12 mouse cellular contexts compared by ENCODE assay signal in genomic region chr8:107820174-107820760, GRCm38 (mm10).
A peak's percentile ranks its signal among the peaks of the same experiment; 100 is the strongest.
DNase-seq lines count a peak whose midpoint lies in the region; ATAC-seq and TF ChIP-seq lines count a peak whose summit lies in the region.
"Had no signal": no experiment of that assay in that cellular context is flagged by ENCODE, and none has a peak within 500 bp of the region (broad histone marks: within the 10 kb centered on the region; RNA-seq: fewer than 3 reads in every experiment).

No protein-coding gene starts in this region.

- WGBS in lung, embryonic 14.5 days, result 6% methylated on average over 8 of the region's 8 CpGs
- 19% methylated on average over 8 of the region's 8 CpGs for WGBS in lung, adult 2 months
- WGBS in forebrain, embryonic 10.5 days, result 2% methylated on average over 8 of the region's 8 CpGs
- WGBS in forebrain, postnatal 0 days, result 2% methylated on average over 8 of the region's 8 CpGs
- WGBS in midbrain, embryonic 13.5 days, result 1% methylated on average over 8 of the region's 8 CpGs

- DNase-seq in lung, embryonic 14.5 days, result peak; percentile 26
- DNase-seq in lung, adult 2 months, result no peak
- no peak for DNase-seq in forebrain, embryonic 10.5 days (ENCODE audit: extremely low spot score, low spot score)
- no peak for DNase-seq in forebrain, postnatal 0 days
- no peak for DNase-seq in cerebellum, postnatal 10 days
- no peak for DNase-seq in ovary, postnatal 36 days (ENCODE audit: low spot score)
- DNase-seq: heart, adult 18-20 months; kidney, adult 18-20 months; layer of hippocampus, postnatal 36 days; thymus, postnatal 25 days had no signal

- H3K4me2 ChIP-seq in lung, embryonic 14.5 days, result peak overlapping the region; percentile 21; the same call in 1 of the 2 replicates
- no peak overlapping the region for H3K4me2 ChIP-seq in forebrain, postnatal 0 days (ENCODE audit: low read depth)
- H3K4me2 ChIP-seq in midbrain, embryonic 13.5 days (replicated peaks), result 0 out of 2 replicates have a peak overlapping the region, but pooled peaks have one; percentile 9

- H3K36me3 ChIP-seq in lung, embryonic 14.5 days (ENCODE audit: insufficient read depth), result no peaks in the 10 kb centered on the region
- H3K36me3 ChIP-seq in forebrain, embryonic 10.5 days (replicated peaks), result no peaks in the 10 kb centered on the region
- no peaks in the 10 kb centered on the region for H3K36me3 ChIP-seq in forebrain, postnatal 0 days (ENCODE audit: insufficient read depth)
- H3K36me3 ChIP-seq in midbrain, embryonic 13.5 days, result no peaks in the 10 kb centered on the region

- no peak overlapping the region for H3K4me3 ChIP-seq in lung, embryonic 14.5 days (ENCODE audit: low read depth, low read length)
- H3K4me3 ChIP-seq in lung, adult 2 months (replicated peaks; ENCODE audit: extremely low read depth, low read depth, low read length), result no peak overlapping the region
- peak overlapping the region; percentile 16; the same call in 1 of the 2 replicates for H3K4me3 ChIP-seq in forebrain, embryonic 10.5 days
- no peak overlapping the region for H3K4me3 ChIP-seq in forebrain, postnatal 0 days (ENCODE audit: low read depth, low read length)
- H3K4me3 ChIP-seq in midbrain, embryonic 13.5 days (replicated peaks), result no peak overlapping the region
- H3K4me3 ChIP-seq: erythroblast, embryonic 14.5 days had no signal

- no peaks in the 10 kb centered on the region for H3K27me3 ChIP-seq in lung, embryonic 14.5 days (ENCODE audit: insufficient read depth, low read length)
- H3K27me3 ChIP-seq in forebrain, embryonic 10.5 days (ENCODE audit: poor library complexity, severe bottlenecking), result peaks cover 19% of the 10 kb centered on the region; the same call in 1 of the 2 replicates
- H3K27me3 ChIP-seq in forebrain, postnatal 0 days (ENCODE audit: insufficient read depth, low read length), result peaks cover 4% of the 10 kb centered on the region; the same call in 1 of the 2 replicates
- 0 out of 2 replicates have a peak, but pooled peaks cover 8% of the 10 kb centered on the region for H3K27me3 ChIP-seq in midbrain, embryonic 13.5 days

- H3K4me1 ChIP-seq in lung, embryonic 14.5 days (ENCODE audit: insufficient read depth), result peaks cover 7% of the 10 kb centered on the region
- H3K4me1 ChIP-seq in lung, adult 2 months (ENCODE audit: control insufficient read depth, insufficient read depth, low read length), result no peaks in the 10 kb centered on the region
- H3K4me1 ChIP-seq in forebrain, embryonic 10.5 days, result peaks cover 68% of the 10 kb centered on the region
- H3K4me1 ChIP-seq in forebrain, postnatal 0 days (ENCODE audit: insufficient read depth), result peaks cover 3% of the 10 kb centered on the region; the same call in 1 of the 2 replicates
- peaks cover 65% of the 10 kb centered on the region for H3K4me1 ChIP-seq in midbrain, embryonic 13.5 days (replicated peaks)

- no peaks in the 10 kb centered on the region for H3K9me3 ChIP-seq in lung, embryonic 14.5 days (ENCODE audit: low read depth, low read length)
- no peaks in the 10 kb centered on the region for H3K9me3 ChIP-seq in forebrain, embryonic 10.5 days
- no peaks in the 10 kb centered on the region for H3K9me3 ChIP-seq in forebrain, postnatal 0 days (ENCODE audit: low read length)
- no peaks in the 10 kb centered on the region for H3K9me3 ChIP-seq in midbrain, embryonic 13.5 days

- TF ChIP-seq POLR2A in lung, adult 2 months (IDR thresholded peaks at IDR 0.05; ENCODE audit: borderline replicate concordance, extremely low read depth, low read depth, low read length), result no peak

- H3K27ac ChIP-seq in lung, embryonic 14.5 days (ENCODE audit: low read depth), result no peak overlapping the region
- H3K27ac ChIP-seq in forebrain, embryonic 10.5 days, result peak overlapping the region; percentile 60; the same call in 1 of the 2 replicates
- H3K27ac ChIP-seq in forebrain, postnatal 0 days (ENCODE audit: low read depth, low read length), result no peak overlapping the region
- H3K27ac ChIP-seq in midbrain, embryonic 13.5 days, result peak overlapping the region; percentile 89

- peak; percentile 38; the same call in 1 of the 2 replicates for ATAC-seq in lung, embryonic 14.5 days (ENCODE audit: insufficient read depth)
- ATAC-seq in forebrain, postnatal 0 days, result peak; percentile 12; the same call in 1 of the 2 replicates
- peak; percentile 56; the same call in 1 of the 2 replicates for ATAC-seq in midbrain, embryonic 13.5 days

- no peak overlapping the region for H3K9ac ChIP-seq in lung, embryonic 14.5 days
- no peak overlapping the region for H3K9ac ChIP-seq in forebrain, postnatal 0 days
- peak overlapping the region; percentile 23; the same call in 1 of the 2 replicates for H3K9ac ChIP-seq in midbrain, embryonic 13.5 days (replicated peaks)

- TF ChIP-seq CTCF in lung, embryonic 14.5 days (IDR thresholded peaks at IDR 0.05; ENCODE audit: low read depth), result no peak
- no peak for TF ChIP-seq CTCF in lung, adult 2 months (IDR thresholded peaks at IDR 0.05; ENCODE audit: insufficient read depth, low read length)
- TF ChIP-seq CTCF in forebrain, postnatal 0 days (IDR thresholded peaks at IDR 0.05; ENCODE audit: low read depth), result no peak

Comparison
In these comparisons a context has a peak if more than half of its experiments do, and no peak if none do; other contexts are left out.
1. H3K27ac ChIP-seq: peak in forebrain, embryonic 10.5 days (single experiment) and midbrain, embryonic 13.5 days (single experiment); none in lung, embryonic 14.5 days (single experiment) and forebrain, postnatal 0 days (single experiment).
2. Peak in every context shown above with its lines, with median percentiles within 50 percentile points of each other: ATAC-seq.